Mouse (Mus musculus): ENCODE data around the gene Cmklr1. TPM values are rescaled to one million over a fixed set of nuclear protein-coding genes. Genes with fewer than 3 reads are reported as not detected.

Cmklr1 gene
- polyA plus RNA-seq, 1 experiment: 26.1 TPM

DNA sequence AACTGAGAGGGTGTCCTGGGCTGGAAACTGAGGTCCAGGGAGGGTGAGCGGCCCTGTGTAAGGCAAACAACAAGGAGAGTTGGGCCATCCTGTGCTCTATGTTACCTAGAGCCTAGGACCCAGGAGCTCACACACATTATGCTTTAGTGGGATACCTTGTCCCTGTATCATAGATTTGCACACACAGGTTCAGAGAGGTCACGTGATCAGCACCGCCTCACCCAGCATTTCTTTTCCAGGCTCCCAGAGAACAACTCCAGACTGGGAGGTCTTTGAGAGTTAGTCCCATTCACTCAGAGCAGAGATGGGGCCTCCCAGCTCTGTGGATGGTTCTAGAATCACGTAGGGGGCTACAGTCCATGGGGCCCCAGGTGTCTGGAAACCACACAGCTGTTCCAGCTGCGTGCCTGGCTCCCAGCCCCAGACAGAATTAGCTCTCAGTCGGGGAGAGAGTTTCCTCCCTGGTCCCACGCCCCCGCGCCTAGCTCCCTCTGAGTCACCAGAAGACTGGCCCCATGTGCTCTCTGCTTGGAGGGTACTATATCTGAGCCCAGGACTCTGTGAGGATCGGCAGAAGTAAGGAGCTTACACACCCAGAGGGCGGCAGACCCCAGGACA lies 22.3 kb downstream of the Cmklr1 start:
- Histone ChIP-seq H3K4me3 (ENCODE audit: insufficient read depth, low read length) (no peak overlapping the region), H3K27ac (ENCODE audit: insufficient read depth, low read length) (peak overlapping the region; percentile 98), H3K4me1 (ENCODE audit: control insufficient read depth, insufficient read depth, low read length) (peaks cover 25% of the 10 kb centered on the region)
- no peak for TF ChIP-seq CTCF (IDR thresholded peaks at IDR 0.05; ENCODE audit: borderline replicate concordance, insufficient read depth, low read length)
- peak; percentile 40; the same call in 1 of the 2 replicates for TF ChIP-seq POLR2A (IDR thresholded peaks at IDR 0.05; ENCODE audit: low read depth, low read length)

DNA sequence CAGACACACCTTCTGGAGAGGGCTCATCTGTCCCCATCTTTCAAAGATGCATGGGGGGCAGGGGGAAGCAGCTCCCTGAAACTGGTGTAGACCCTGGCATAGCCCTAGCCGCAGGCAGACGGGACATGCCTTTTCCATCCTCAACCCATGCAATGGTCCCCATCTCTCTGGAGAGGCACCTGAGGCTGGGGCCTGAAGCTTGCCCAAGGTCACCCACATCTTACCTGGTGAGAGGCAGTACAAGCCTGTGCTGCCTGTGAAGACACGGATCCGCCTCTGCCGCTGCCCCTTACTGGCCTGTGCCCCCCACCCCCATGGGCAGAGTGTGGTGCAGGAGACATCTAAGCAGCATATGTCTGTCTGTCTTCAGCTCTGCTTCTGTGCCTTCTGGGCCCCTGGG lies 23.2 kb downstream of the Cmklr1 start:
- peaks cover 23% of the 10 kb centered on the region for H3K4me1 ChIP-seq (ENCODE audit: control insufficient read depth, insufficient read depth, low read length)
- no peak for TF ChIP-seq CTCF (IDR thresholded peaks at IDR 0.05; ENCODE audit: borderline replicate concordance, insufficient read depth, low read length)
- no peak for TF ChIP-seq POLR2A (IDR thresholded peaks at IDR 0.05; ENCODE audit: low read depth, low read length)
- no peak overlapping the region for H3K27ac ChIP-seq (ENCODE audit: insufficient read depth, low read length)
- no peak overlapping the region for H3K4me3 ChIP-seq (ENCODE audit: insufficient read depth, low read length)

DNA sequence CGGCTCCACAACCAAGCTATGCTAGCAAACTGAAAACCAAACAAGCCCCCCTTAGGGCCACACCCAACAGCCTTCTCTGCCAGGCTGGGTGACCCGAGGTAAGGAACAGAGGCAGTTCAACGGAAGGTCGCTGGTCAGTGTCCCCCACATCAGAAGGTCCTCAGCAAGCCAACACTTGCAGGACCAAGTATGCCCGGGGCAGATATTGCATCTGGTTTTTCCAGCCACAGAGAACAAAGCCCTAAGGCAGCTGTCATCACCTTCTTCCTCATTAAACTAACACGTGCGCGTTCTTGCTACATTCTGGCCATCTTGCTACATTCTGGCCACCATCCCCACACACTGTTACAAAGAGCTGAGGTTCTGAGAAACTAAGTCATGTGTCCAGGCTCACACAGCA lies 23.9 kb downstream of the Cmklr1 start:
- Histone ChIP-seq H3K4me3 (ENCODE audit: insufficient read depth, low read length) (no peak overlapping the region), H3K27ac (ENCODE audit: insufficient read depth, low read length) (no peak overlapping the region), H3K4me1 (ENCODE audit: control insufficient read depth, insufficient read depth, low read length) (peaks cover 23% of the 10 kb centered on the region)
- TF ChIP-seq CTCF (IDR thresholded peaks at IDR 0.05; ENCODE audit: borderline replicate concordance, insufficient read depth, low read length) (no peak), POLR2A (IDR thresholded peaks at IDR 0.05; ENCODE audit: low read depth, low read length) (no peak)

DNA sequence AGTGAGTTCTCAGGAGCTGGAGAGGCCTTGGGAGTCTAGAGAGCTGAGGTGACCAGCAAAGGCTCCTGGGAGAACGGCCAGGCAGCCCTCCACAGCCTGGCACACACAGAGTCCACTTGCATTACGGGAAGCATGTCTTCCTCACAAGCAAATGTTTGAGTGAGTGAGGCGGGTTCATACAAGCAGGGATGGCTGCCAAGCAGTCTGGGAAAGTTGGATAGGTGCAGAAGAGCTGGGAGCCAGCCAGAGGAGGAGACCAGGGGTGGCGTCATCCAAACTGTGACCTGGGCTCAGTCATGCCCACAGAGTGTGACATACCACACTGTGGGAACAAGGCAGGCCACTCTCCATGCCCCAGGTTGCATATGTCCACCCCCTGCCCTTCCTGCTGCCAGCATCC lies 25.2 kb downstream of the Cmklr1 start:
- Histone ChIP-seq H3K4me1 (ENCODE audit: control insufficient read depth, insufficient read depth, low read length) (peaks cover 19% of the 10 kb centered on the region), H3K27ac (ENCODE audit: insufficient read depth, low read length) (no peak overlapping the region), H3K4me3 (ENCODE audit: insufficient read depth, low read length) (no peak overlapping the region)
- no peak for TF ChIP-seq POLR2A (IDR thresholded peaks at IDR 0.05; ENCODE audit: low read depth, low read length)
- TF ChIP-seq CTCF (IDR thresholded peaks at IDR 0.05; ENCODE audit: borderline replicate concordance, insufficient read depth, low read length): no peak

GRCm38 (mm10) chr5:113623052-113623451 lies 27.2 kb downstream of the Cmklr1 start:
- Histone ChIP-seq H3K27ac (ENCODE audit: insufficient read depth, low read length) (no peak overlapping the region), H3K4me1 (ENCODE audit: control insufficient read depth, insufficient read depth, low read length) (peaks cover 6% of the 10 kb centered on the region; the same call in 1 of the 2 replicates), H3K4me3 (ENCODE audit: insufficient read depth, low read length) (no peak overlapping the region)
- TF ChIP-seq POLR2A (IDR thresholded peaks at IDR 0.05; ENCODE audit: low read depth, low read length) (no peak), CTCF (IDR thresholded peaks at IDR 0.05; ENCODE audit: borderline replicate concordance, insufficient read depth, low read length) (no peak)

DNA sequence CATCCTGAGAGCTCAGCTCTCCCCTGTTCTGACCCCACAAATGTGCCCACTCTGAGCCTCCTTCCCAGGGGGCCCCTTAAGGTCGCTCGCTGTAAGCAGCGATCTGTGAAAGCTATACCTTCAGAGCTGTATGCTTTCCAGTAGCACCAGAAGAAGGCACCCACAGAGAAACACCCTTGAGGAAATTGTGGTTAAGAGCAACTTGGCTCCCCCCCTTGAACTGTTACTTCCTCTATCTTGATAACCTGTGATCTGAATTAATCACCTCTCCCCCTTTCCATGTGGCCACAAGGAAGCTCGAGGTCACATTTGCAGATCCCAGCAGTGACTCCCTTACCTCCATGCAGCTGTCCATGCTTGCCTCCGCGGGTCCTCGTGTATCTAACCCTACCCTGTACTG lies 29.2 kb downstream of the Cmklr1 start:
- H3K4me3 ChIP-seq (ENCODE audit: insufficient read depth, low read length): no peak overlapping the region
- no peaks in the 10 kb centered on the region for H3K4me1 ChIP-seq (ENCODE audit: control insufficient read depth, insufficient read depth, low read length)
- TF ChIP-seq POLR2A (IDR thresholded peaks at IDR 0.05; ENCODE audit: low read depth, low read length) (no peak), CTCF (IDR thresholded peaks at IDR 0.05; ENCODE audit: borderline replicate concordance, insufficient read depth, low read length) (no peak)
- no peak overlapping the region for H3K27ac ChIP-seq (ENCODE audit: insufficient read depth, low read length)

DNA sequence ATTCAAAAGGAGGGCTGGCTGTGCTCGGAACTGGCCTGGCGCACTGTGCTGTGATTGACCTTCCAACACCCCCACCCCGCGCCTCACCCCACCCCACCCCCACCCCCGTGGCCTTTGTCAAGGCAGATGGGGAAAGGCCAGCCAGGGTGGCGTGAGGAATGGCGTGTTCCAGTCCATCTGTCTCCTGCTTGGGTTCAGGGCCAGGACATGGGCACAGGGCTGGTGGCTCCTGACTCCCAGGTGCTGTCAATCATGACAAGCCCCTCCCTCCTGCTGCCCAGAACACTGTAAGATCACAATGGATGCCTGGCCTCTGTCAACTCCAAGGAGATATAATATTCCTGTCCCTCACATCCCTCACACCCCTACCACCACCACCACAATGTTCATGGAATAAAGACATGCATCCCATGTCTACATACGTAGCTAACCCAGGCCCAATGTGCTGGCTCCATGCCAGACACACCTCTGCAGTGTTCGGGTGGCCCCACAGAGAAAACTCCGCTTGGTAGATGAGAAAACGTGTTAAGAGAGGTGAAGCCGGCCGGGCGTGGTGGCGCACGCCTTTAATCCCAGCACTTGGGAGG lies 30.0 kb downstream of the Cmklr1 start:
- Histone ChIP-seq H3K4me3 (ENCODE audit: insufficient read depth, low read length) (no peak overlapping the region), H3K4me1 (ENCODE audit: control insufficient read depth, insufficient read depth, low read length) (no peaks in the 10 kb centered on the region), H3K27ac (ENCODE audit: insufficient read depth, low read length) (no peak overlapping the region)
- no peak for TF ChIP-seq POLR2A (IDR thresholded peaks at IDR 0.05; ENCODE audit: low read depth, low read length)
- TF ChIP-seq CTCF (IDR thresholded peaks at IDR 0.05; ENCODE audit: borderline replicate concordance, insufficient read depth, low read length): no peak

- H3K4me1 ChIP-seq (ENCODE audit: control insufficient read depth, insufficient read depth, low read length): no peaks in the 10 kb centered on the region
- no peak overlapping the region for H3K27ac ChIP-seq (ENCODE audit: insufficient read depth, low read length)
These were observed 31.1 kb downstream of the Cmklr1 start for GRCm38 (mm10) chr5:113619151-113619550.

DNA sequence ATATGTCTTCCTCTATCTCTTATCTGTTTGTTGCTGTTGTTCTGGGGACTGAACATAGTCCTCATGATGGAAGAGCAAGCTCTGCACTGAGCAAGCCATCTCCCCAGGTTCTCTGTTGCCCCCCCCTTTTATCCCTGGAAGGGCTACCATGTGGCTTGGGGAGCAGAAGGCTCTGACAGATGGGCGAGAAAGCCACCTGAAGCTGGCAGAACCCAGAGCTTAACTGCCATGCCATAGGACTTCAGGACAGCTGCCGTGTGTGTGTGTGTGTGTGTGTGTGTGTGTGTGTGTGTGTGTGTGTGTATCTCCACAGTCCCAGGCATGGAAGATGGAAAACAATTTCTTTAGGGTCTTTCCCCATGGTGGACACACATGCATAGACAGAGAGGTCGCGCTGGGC lies 31.5 kb downstream of the Cmklr1 start:
- Histone ChIP-seq H3K27ac (ENCODE audit: insufficient read depth, low read length) (no peak overlapping the region), H3K4me3 (ENCODE audit: insufficient read depth, low read length) (no peak overlapping the region), H3K4me1 (ENCODE audit: control insufficient read depth, insufficient read depth, low read length) (no peaks in the 10 kb centered on the region)
- TF ChIP-seq POLR2A (IDR thresholded peaks at IDR 0.05; ENCODE audit: low read depth, low read length) (no peak), CTCF (IDR thresholded peaks at IDR 0.05; ENCODE audit: borderline replicate concordance, insufficient read depth, low read length) (no peak)

More at GRCm38 (mm10) chr5:113619151-113619550, 31.1 kb downstream of the Cmklr1 start:
- no peak for TF ChIP-seq POLR2A (IDR thresholded peaks at IDR 0.05; ENCODE audit: low read depth, low read length)
- no peak for TF ChIP-seq CTCF (IDR thresholded peaks at IDR 0.05; ENCODE audit: borderline replicate concordance, insufficient read depth, low read length)
- no peak overlapping the region for H3K4me3 ChIP-seq (ENCODE audit: insufficient read depth, low read length)

DNA sequence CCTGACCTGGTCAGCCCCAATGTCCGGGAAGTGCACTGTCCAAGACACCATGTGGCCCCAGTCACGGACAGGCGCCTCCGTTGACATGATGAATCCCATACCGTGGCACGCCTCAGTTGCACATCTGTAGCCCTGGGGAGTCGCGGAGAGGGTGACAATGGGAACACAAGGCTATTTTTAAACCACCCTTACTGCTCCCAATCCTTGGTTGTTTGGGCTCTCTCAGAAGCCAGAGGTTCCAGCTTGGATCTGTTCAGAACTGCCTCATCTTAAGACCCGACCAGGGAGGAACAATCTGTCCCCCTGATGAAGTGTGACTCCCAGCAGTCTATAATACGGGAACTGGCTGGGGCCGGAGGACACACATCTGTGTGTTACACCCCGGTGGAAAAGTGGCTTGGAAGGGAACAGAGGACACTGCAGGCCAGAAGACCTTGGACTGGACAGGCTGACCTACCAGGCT lies 38.4 kb downstream of the Cmklr1 start:
- no peak for TF ChIP-seq CTCF (IDR thresholded peaks at IDR 0.05; ENCODE audit: borderline replicate concordance, insufficient read depth, low read length)
- Histone ChIP-seq H3K27ac (ENCODE audit: insufficient read depth, low read length) (no peak overlapping the region), H3K4me3 (ENCODE audit: insufficient read depth, low read length) (no peak overlapping the region), H3K4me1 (ENCODE audit: control insufficient read depth, insufficient read depth, low read length) (peaks cover 13% of the 10 kb centered on the region; the same call in 1 of the 2 replicates)

Measured in embryonic fibroblast, embryonic 13.5 days (primary cell).